Mouse (Mus musculus): ENCODE data around the gene Slc22a8. TPM values are rescaled to one million over a fixed set of nuclear protein-coding genes. Genes with fewer than 3 reads are reported as not detected.

Gene Slc22a8
- polyA plus RNA-seq, 1 experiment from 2014 or later: not detected

DNA sequence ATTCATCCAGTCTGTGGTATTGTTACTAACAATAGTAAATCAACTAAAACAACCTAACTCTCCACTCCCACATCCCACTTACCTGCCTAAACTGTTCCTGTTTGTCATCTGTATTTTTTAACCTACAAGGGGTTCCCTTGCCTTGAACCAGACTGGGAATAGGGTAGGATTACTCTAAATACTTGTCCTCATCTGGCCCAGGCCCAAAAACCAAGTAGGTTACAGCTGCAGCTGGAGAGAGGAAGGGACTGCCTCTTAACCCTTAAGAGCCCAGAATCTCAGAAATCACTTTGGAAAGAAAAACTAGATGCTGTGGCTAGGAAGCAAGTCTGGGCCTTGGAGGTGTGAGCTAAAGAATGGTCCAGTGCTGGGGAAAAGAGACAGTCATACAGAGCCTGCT lies 64.8 kb downstream of the Slc22a8 start:
- Histone ChIP-seq H3K27me3 (ENCODE audit: low read depth, poor library complexity, severe bottlenecking) (peaks cover 6% of the 10 kb centered on the region), H3K36me3 (no peaks in the 10 kb centered on the region), H3K27ac (no peak overlapping the region), H3K4me1 (peaks cover 5% of the 10 kb centered on the region; the same call in 1 of the 2 replicates), H3K9me3 (replicated peaks) (no peaks in the 10 kb centered on the region), H3K4me3 (no peak overlapping the region)
- no peak for DNase-seq (ENCODE audit: low spot score)

DNA sequence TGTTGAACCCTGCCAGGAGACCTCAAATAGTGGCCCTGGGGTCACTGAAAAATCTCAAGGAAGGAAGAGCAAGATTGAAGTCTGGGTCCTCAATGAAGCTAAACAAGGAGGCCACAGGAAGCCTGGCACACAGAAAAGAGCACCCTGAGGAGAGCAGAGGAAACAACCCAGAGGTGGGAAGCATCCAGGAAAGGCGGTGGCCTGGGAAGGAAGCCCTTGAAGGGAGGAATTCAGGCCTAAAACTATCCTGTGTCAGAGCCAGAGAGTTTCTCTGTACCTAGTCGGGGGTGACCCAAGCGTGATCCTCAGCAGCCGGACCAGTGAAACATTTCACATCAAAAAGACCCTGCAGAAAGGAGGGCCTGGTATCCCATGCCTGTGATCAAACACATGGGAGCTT lies 65.3 kb downstream of the Slc22a8 start:
- Histone ChIP-seq H3K27ac (no peak overlapping the region), H3K36me3 (no peaks in the 10 kb centered on the region), H3K9me3 (replicated peaks) (no peaks in the 10 kb centered on the region), H3K4me1 (peaks cover 5% of the 10 kb centered on the region; the same call in 1 of the 2 replicates), H3K27me3 (ENCODE audit: low read depth, poor library complexity, severe bottlenecking) (peaks cover 8% of the 10 kb centered on the region), H3K4me3 (no peak overlapping the region)
- no peak for DNase-seq (ENCODE audit: low spot score)
- WGBS: 66% methylated on average over 4 of the region's 4 CpGs

Other genes starting within 250 kb of the Slc22a8 start
- gene Slc22a30, start 186.1 kb upstream of the Slc22a8 start, polyA plus RNA-seq (2016; fragmentation: Nextera tagmentation; extraction: Ambion mirVana): not detected in 2 replicates
- not detected in 2 replicates for gene Slc22a6, start 26.8 kb downstream of the Slc22a8 start, polyA plus RNA-seq (2016; fragmentation: Nextera tagmentation; extraction: Ambion mirVana)
- 0.10 TPM in 1 of 2 replicates, not detected in the other for gene Chrm1, start 72.5 kb downstream of the Slc22a8 start, polyA plus RNA-seq (2016; fragmentation: Nextera tagmentation; extraction: Ambion mirVana)
- 119 and 128 TPM in 2 replicates for gene Slc3a2, start 132.1 kb downstream of the Slc22a8 start, polyA plus RNA-seq (2016; fragmentation: Nextera tagmentation; extraction: Ambion mirVana)
- 121 and 145 TPM in 2 replicates for gene Wdr74, start 144.6 kb downstream of the Slc22a8 start, polyA plus RNA-seq (2016; fragmentation: Nextera tagmentation; extraction: Ambion mirVana)
- gene 1700092M07Rik, start 149.5 kb downstream of the Slc22a8 start, polyA plus RNA-seq (2016; fragmentation: Nextera tagmentation; extraction: Ambion mirVana): 2.8 and 3.1 TPM in 2 replicates
- 99.3 and 134 TPM in 2 replicates for gene Stx5a, start 150.2 kb downstream of the Slc22a8 start, polyA plus RNA-seq (2016; fragmentation: Nextera tagmentation; extraction: Ambion mirVana)
- 257 and 273 TPM in 2 replicates for gene Nxf1, start 165.8 kb downstream of the Slc22a8 start, polyA plus RNA-seq (2016; fragmentation: Nextera tagmentation; extraction: Ambion mirVana)
- gene Tmem223, start 179.7 kb downstream of the Slc22a8 start, polyA plus RNA-seq (2016; fragmentation: Nextera tagmentation; extraction: Ambion mirVana): 181 and 183 TPM in 2 replicates
- 41.3 and 43.7 TPM in 2 replicates for gene Tmem179b, start 183.2 kb downstream of the Slc22a8 start, polyA plus RNA-seq (2016; fragmentation: Nextera tagmentation; extraction: Ambion mirVana)
- 44.2 and 47.0 TPM in 2 replicates for gene Taf6l, start 195.2 kb downstream of the Slc22a8 start, polyA plus RNA-seq (2016; fragmentation: Nextera tagmentation; extraction: Ambion mirVana)
- 206 and 216 TPM in 2 replicates for gene Polr2g, start 207.3 kb downstream of the Slc22a8 start, polyA plus RNA-seq (2016; fragmentation: Nextera tagmentation; extraction: Ambion mirVana)
- gene Zbtb3, start 211.3 kb downstream of the Slc22a8 start, polyA plus RNA-seq (2016; fragmentation: Nextera tagmentation; extraction: Ambion mirVana): 5.9 and 6.1 TPM in 2 replicates
- 80.2 and 85.2 TPM in 2 replicates for gene Ttc9c, start 228.1 kb downstream of the Slc22a8 start, polyA plus RNA-seq (2016; fragmentation: Nextera tagmentation; extraction: Ambion mirVana)
- gene Hnrnpul2, start 228.8 kb downstream of the Slc22a8 start, polyA plus RNA-seq (2016; fragmentation: Nextera tagmentation; extraction: Ambion mirVana): 4.7 and 5.2 TPM in 2 replicates
- not detected in 2 replicates for gene AC129217.1, start 238.5 kb downstream of the Slc22a8 start, polyA plus RNA-seq (2016; fragmentation: Nextera tagmentation; extraction: Ambion mirVana)
- 37.2 and 42.5 TPM in 2 replicates for gene Bscl2, start 246.2 kb downstream of the Slc22a8 start, polyA plus RNA-seq (2016; fragmentation: Nextera tagmentation; extraction: Ambion mirVana)
- 5.0 and 7.2 TPM in 2 replicates for gene Gng3, start 247.9 kb downstream of the Slc22a8 start, polyA plus RNA-seq (2016; fragmentation: Nextera tagmentation; extraction: Ambion mirVana)

Data from limb, embryonic 10.5 days (tissue).